Mouse (Mus musculus) midbrain, embryonic 15.5 days (tissue): Measurements from ENCODE around the gene Gpr137. TPM values are rescaled to one million over a fixed set of nuclear protein-coding genes. Genes with fewer than 3 reads are reported as not detected.

Experiments
- ATAC-seq: fragments of 200-750 bp; cut with Nextera tagmentation; replicated peaks from 2 replicates; pipeline ENCODE4 v1.8.0; 2017; ENCODE audit warnings: moderate TSS enrichment
- H3K27ac ChIP-seq: fragments of 300-500 bp; sonication (generic); 2 replicates; pipeline ENCODE4 v1.5.1; 2015; ENCODE audit warnings: mild to moderate bottlenecking, inconsistent platforms
- H3K27me3 ChIP-seq: fragments of 300-500 bp; sonication (generic); replicated peaks from 2 replicates; pipeline ENCODE4 v1.6.1; 2015; ENCODE audit warnings: inconsistent platforms
- H3K36me3 ChIP-seq: fragments of 300-500 bp; sonication (generic); replicated peaks from 2 replicates; pipeline ENCODE4 v1.6.1; 2015; ENCODE audit warnings: inconsistent platforms
- H3K4me1 ChIP-seq: fragments of 300-500 bp; sonication (generic); 2 replicates; pipeline ENCODE4 v1.6.1; 2015; ENCODE audit warnings: inconsistent platforms
- H3K4me2 ChIP-seq: fragments of 300-500 bp; sonication (generic); 2 replicates; pipeline ENCODE4 v1.6.1; 2015; ENCODE audit warnings: inconsistent platforms, mild to moderate bottlenecking, moderate library complexity
- H3K4me3 ChIP-seq: fragments of 300-500 bp; sonication (generic); 2 replicates; pipeline ENCODE4 v1.5.1; 2015; ENCODE audit warnings: mild to moderate bottlenecking, inconsistent platforms
- H3K9ac ChIP-seq: fragments of 300-500 bp; sonication (generic); 2 replicates; pipeline ENCODE4 v1.6.1; 2015; ENCODE audit warnings: mild to moderate bottlenecking, inconsistent platforms
- H3K9me3 ChIP-seq: fragments of 300-500 bp; sonication (generic); 2 replicates; pipeline ENCODE4 v1.6.1; 2016; ENCODE audit warnings: inconsistent platforms
- WGBS: fragments of 180-500 bp; shearing (Covaris S2); methylation state at CpG from one replicate; pipeline ENCODE4 v1.1.7; 2015; ENCODE audit warnings: mixed read lengths; 5-methylcytosine and 5-hydroxymethylcytosine counted together
- polyA plus RNA-seq: library from polyadenylated mRNA; unstranded; fragments of >200 nt; fragmentation: Nextera tagmentation; extraction: Ambion mirVana; gene quantifications from 2 replicates; pipeline ENCODE4 v1.2.1, GENCODE M21; 2015

Gpr137 gene
- polyA plus RNA-seq, 1 experiment from 2014 or later: 70.5 TPM

- Histone ChIP-seq H3K36me3 (peaks cover 12% of the 10 kb centered on the region), H3K4me3 (peak overlapping the region; percentile 50), H3K9ac (peak overlapping the region; percentile 64), H3K27me3 (no peaks in the 10 kb centered on the region), H3K4me2 (peak overlapping the region; percentile 80), H3K27ac (peak overlapping the region; percentile 91), H3K4me1 (peaks cover 43% of the 10 kb centered on the region), H3K9me3 (no peaks in the 10 kb centered on the region)
- ATAC-seq: peak; percentile 90
- under 1% methylated on average over 59 of the region's 59 CpGs for WGBS
Observed at GRCm38 (mm10) chr19:6979486-6980380, 37.5 kb upstream of the Gpr137 start.

GRCm38 (mm10) chr19:6979001-6979479, 36.8 kb upstream of the Gpr137 start:
- WGBS: 8% methylated on average over 11 of the region's 11 CpGs
- Histone ChIP-seq H3K4me2 (peak overlapping the region; percentile 80), H3K36me3 (peaks cover 12% of the 10 kb centered on the region), H3K27me3 (no peaks in the 10 kb centered on the region), H3K4me1 (peaks cover 44% of the 10 kb centered on the region), H3K9ac (peak overlapping the region; percentile 64), H3K9me3 (no peaks in the 10 kb centered on the region), H3K27ac (peak overlapping the region; percentile 91), H3K4me3 (peak overlapping the region; percentile 50)
- ATAC-seq: peak; percentile 0; the same call in 1 of the 2 replicates

GRCm38 (mm10) chr19:6978639-6978974, 36.3 kb upstream of the Gpr137 start:
- Histone ChIP-seq H3K9me3 (no peaks in the 10 kb centered on the region), H3K27me3 (no peaks in the 10 kb centered on the region), H3K4me2 (peak overlapping the region; percentile 80), H3K9ac (peak overlapping the region; percentile 64; the same call in 1 of the 2 replicates), H3K4me3 (peak overlapping the region; percentile 50), H3K36me3 (peaks cover 12% of the 10 kb centered on the region), H3K4me1 (peaks cover 48% of the 10 kb centered on the region), H3K27ac (peak overlapping the region; percentile 91)
- no peak for ATAC-seq
- WGBS: 49% methylated on average over 3 of the region's 3 CpGs

DNA sequence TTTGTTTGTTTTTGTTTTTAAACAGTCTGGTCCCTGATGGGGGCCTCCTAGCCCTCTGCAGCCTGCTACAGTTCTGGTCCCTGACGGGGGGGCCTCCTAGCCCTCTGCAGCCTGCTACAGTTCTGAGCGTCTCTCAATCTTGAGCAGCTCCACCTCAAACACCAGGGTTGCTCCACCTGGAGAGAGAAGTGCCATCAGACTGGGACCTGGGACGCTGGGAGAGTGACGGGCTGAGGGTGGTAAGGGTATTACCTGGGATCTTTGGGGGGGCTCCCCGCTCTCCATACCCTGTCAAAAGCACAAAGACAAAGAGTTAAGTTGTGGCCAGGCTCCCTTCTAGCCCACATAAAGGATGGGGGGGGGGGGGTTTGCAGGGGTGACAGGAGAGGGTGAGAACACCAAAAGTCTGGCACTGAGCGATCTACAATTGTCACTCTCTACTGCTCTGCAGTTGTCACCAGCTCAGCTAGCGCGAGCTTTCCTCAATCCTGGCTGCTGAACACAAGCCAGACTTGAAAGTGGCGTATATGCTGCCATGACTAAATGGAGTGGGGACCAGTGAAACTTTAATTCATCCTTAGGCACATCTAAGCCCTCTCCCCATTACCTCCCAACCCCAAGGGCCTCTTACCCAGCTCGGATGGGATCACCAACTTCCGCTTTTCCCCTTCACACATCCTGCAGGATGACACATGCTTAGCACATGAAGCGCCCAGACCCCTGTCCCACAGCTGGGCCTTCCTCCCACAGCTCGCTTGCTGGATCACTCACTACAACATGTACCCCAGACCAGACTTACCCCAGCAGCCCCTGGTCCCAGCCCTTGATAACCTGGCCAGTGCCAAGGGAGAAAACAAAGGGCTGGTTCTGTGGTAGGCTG, 35.7 kb upstream of the Gpr137 start:
- Histone ChIP-seq H3K36me3 (peaks cover 12% of the 10 kb centered on the region), H3K4me3 (peak overlapping the region; percentile 50), H3K9ac (peak overlapping the region; percentile 18; the same call in 1 of the 2 replicates), H3K9me3 (no peaks in the 10 kb centered on the region), H3K4me1 (peaks cover 48% of the 10 kb centered on the region), H3K4me2 (peak overlapping the region; percentile 80), H3K27me3 (no peaks in the 10 kb centered on the region), H3K27ac (peak overlapping the region; percentile 91)
- ATAC-seq: no peak
- WGBS: 77% methylated on average over 13 of the region's 13 CpGs

GRCm38 (mm10) chr19:6975537-6976521, 33.5 kb upstream of the Gpr137 start, which contains the start of gene Plcb3:
Plcb3 (minus strand) TSS chr19:6976470.
- no peaks in the 10 kb centered on the region for H3K9me3 ChIP-seq
- peak within 1 kb of the TSS; percentile 80 for H3K4me2 ChIP-seq
- ATAC-seq: no peak
- peak within 1 kb of the TSS; percentile 93 for H3K27ac ChIP-seq
- peak within 1 kb of the TSS; percentile 76 for H3K4me3 ChIP-seq
- peaks cover 12% of the 10 kb centered on the region for H3K36me3 ChIP-seq
- H3K4me1 ChIP-seq: peaks cover 43% of the 10 kb centered on the region
- WGBS: under 1% methylated on average over 16 of the region's 16 CpGs
- H3K27me3 ChIP-seq: peaks cover under 1% of the 10 kb centered on the region
- H3K9ac ChIP-seq: peak within 1 kb of the TSS; percentile 75

DNA sequence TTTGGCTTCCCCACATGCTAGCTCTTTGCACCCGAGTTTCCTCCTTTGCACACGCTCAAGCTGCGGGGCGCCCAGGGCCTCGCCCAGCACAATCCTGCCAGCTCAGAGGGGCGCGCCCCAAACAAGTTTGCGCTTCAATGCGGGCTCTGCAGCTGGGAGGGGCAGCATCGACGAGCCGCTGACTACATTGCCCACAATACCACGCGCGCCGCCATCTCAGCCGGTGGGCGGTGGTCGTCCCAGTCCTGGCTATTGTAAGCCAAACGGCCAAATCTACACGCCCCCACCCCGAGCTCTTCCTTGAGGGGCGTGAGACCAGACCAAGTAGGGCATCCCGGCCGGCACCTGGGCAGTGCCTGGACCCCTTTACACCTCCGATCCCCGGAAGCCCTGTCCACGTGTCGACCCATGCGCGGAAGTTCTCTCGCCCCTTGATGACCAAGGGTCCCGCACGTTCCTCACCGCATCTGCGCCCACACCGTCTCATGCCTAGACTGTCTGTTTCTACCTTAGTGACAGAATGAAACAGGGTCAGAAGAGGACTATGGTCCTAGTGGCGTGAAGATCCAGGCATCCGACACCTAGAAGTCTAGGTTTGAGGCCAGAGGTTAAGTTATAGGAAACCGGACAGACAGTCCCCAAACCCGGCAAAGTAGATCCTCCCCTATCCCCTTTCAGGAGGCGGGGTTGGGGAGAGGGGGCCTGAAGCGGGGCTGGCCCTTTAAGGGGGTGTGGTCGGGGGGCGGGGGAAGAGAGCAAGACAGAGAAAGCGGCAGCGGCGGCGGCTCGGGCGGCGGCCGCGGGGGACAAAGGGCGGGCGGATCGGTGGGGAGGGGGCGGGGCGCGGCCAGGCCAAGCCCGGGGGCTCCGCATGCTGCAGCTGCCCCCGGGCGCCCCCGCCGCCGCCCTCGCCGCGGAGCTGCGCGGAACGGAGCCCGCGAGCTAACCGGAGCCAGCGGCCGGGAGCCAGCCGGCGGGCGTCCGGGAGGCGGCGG, 32.2 kb upstream of the Gpr137 start, which contains the start of gene Ppp1r14b:
Gene Ppp1r14b, plus strand, starts transcription at position 758 of the 995 bp plus-strand sequence.
- ATAC-seq: peak; percentile 66
- peak within 1 kb of the TSS; percentile 74 for H3K4me2 ChIP-seq
- H3K27me3 ChIP-seq: peaks cover 14% of the 10 kb centered on the region
- under 1% methylated on average over 80 of the region's 84 CpGs for WGBS
- peak within 1 kb of the TSS; percentile 75 for H3K9ac ChIP-seq
- no peaks in the 10 kb centered on the region for H3K9me3 ChIP-seq
- H3K4me3 ChIP-seq: peak within 1 kb of the TSS; percentile 76
- peaks cover 12% of the 10 kb centered on the region for H3K36me3 ChIP-seq
- peak within 1 kb of the TSS; percentile 93 for H3K27ac ChIP-seq
- peaks cover 51% of the 10 kb centered on the region for H3K4me1 ChIP-seq

DNA sequence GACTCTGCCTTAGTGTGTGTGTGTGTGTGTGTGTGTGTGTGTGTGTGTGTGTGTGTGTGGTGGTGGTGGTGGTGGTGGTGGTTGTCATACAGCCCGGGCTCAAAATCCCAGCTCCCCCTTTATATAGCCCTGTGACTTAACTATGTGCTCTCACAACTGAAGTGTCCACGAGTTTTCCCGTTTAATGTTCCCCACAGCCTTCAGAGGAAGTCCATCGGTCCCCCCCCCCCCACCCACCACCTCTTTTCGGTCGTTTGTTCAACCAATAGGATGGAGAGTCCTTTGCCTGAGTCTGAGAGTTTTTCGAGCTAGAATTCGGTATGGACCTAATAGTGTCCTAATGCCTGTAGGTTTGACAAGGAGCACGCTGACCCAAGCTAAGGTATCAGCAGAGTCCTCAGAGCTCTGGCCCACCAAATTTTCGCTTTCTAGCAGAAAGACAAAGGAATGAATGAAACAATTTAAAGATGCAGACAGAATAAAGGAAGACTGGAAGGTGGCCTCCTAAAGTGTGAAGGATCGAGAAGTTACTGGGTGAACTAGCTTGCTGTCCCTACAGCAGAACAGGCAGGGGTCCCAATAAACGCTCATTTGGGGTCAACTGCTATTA, 31.4 kb upstream of the Gpr137 start:
- peaks cover 19% of the 10 kb centered on the region for H3K27me3 ChIP-seq
- H3K4me2 ChIP-seq: peak overlapping the region; percentile 74
- H3K4me1 ChIP-seq: peaks cover 44% of the 10 kb centered on the region

DNA sequence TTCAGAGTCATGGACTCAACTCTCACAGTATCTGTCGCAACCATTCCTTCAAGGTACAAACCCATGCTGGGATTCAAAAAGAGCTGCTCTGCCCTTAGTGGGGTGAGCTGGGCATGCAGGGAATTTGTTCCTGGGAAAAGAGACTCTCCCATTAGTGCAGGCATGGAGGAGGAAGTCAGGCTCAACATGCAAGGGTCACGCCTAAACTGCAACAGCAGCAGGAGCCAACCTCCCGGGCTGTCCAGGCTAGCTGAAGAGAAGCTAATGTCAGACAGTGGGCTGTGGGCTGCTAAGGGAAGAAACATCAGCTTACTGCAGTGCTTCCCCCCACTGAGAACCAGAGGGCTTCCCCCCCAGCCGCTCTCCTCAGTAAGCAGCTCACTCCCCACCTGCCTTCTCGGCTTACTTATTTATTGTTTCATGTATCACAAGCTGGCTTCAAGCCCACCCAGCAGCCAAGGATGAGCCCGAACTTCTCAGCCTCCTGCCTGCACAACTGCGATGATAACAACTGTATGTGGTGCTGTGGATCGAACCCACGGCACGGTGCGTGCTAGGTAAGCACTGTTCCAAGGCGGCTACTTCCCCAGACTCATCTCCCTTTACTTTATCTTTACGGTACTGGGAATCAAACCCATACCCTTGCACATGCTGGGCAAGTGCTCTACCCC, 30.1 kb upstream of the Gpr137 start:
- peaks cover 2% of the 10 kb centered on the region; the same call in 1 of the 2 replicates for H3K36me3 ChIP-seq
- no peak overlapping the region for H3K27ac ChIP-seq
- H3K4me2 ChIP-seq: no peak overlapping the region
- H3K4me1 ChIP-seq: peaks cover 31% of the 10 kb centered on the region
- WGBS: 84% methylated on average over 13 of the region's 13 CpGs
- H3K9me3 ChIP-seq: no peaks in the 10 kb centered on the region
- no peak overlapping the region for H3K4me3 ChIP-seq
- no peak for ATAC-seq
- H3K27me3 ChIP-seq: peaks cover 22% of the 10 kb centered on the region
- H3K9ac ChIP-seq: no peak overlapping the region

More for the DNA sequence above, 31.4 kb upstream of the Gpr137 start:
- peak overlapping the region; percentile 93 for H3K27ac ChIP-seq
- H3K9me3 ChIP-seq: no peaks in the 10 kb centered on the region
- ATAC-seq: no peak
- peak overlapping the region; percentile 75 for H3K9ac ChIP-seq
- peaks cover 12% of the 10 kb centered on the region for H3K36me3 ChIP-seq
- peak overlapping the region; percentile 76 for H3K4me3 ChIP-seq
- WGBS: 35% methylated on average over 12 of the region's 12 CpGs

DNA sequence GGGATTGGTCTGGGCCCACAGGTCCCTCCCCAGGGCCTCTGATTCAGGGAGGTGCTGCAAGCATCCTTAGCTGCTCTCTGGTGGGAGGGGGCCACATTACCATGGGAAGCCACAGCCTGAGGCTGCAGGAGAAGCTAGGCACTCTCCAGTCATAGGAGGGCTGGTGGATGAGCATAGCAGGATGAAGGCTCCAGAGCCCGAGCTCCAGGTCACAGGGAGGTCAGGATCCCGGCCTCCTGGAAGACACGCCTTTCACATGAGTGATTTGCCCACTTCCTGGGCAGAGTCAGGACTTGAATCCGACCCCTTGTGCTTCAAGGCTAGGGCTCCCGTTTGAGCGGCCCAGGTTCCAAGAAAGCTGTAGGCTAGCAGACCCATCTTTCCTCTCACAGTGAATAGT, 29.4 kb upstream of the Gpr137 start:
- no peak for ATAC-seq
- Histone ChIP-seq H3K4me1 (peaks cover 25% of the 10 kb centered on the region), H3K27ac (no peak overlapping the region), H3K4me2 (no peak overlapping the region), H3K36me3 (no peaks in the 10 kb centered on the region), H3K9me3 (no peaks in the 10 kb centered on the region), H3K9ac (0 out of 2 replicates have a peak overlapping the region, but pooled peaks have one; percentile 0), H3K4me3 (no peak overlapping the region), H3K27me3 (peaks cover 22% of the 10 kb centered on the region)
- 55% methylated on average over 6 of the region's 6 CpGs for WGBS
